Mouse (Mus musculus) gastrocnemius, adult 18-20 months (tissue): ENCODE data around the gene Got2. TPM values are rescaled to one million over a fixed set of nuclear protein-coding genes. Genes with fewer than 3 reads are reported as not detected.

Source experiments
- DNase-seq: peaks from one replicate; pipeline ENCODE4 v3.0.0; 2021; ENCODE audit warnings: low spot score
- long read RNA-seq, 2 experiments: library from polyadenylated mRNA; stranded (forward); transcript quantifications; one replicate each; pipeline ENCODE4 v2.0.0; 2021
- total RNA-seq, 2 experiments: library from RNA; stranded (reverse); gene quantifications; 2 replicates each; pipeline ENCODE4 v1.2.3; 2021

The Got2 gene
- 100 to 1,000 TPM; 390 to 437 TPM for total RNA-seq
- long read RNA-seq, experiment 1, transcript Got2-201 (10 exons, 2,530 nt): major isoform, 59 of 176 reads
- long read RNA-seq, experiment 1, partial matches to known transcripts: 20 of 176 reads
- long read RNA-seq, experiment 1, other reads (novel, unspliced or antisense): 97 of 176 reads
- long read RNA-seq, experiment 2, transcript Got2-201 (10 exons, 2,530 nt): major isoform, 53 of 183 reads
- long read RNA-seq, experiment 2, partial matches to known transcripts: 13 of 183 reads
- long read RNA-seq, experiment 2, other reads (novel, unspliced or antisense): 117 of 183 reads

DNA sequence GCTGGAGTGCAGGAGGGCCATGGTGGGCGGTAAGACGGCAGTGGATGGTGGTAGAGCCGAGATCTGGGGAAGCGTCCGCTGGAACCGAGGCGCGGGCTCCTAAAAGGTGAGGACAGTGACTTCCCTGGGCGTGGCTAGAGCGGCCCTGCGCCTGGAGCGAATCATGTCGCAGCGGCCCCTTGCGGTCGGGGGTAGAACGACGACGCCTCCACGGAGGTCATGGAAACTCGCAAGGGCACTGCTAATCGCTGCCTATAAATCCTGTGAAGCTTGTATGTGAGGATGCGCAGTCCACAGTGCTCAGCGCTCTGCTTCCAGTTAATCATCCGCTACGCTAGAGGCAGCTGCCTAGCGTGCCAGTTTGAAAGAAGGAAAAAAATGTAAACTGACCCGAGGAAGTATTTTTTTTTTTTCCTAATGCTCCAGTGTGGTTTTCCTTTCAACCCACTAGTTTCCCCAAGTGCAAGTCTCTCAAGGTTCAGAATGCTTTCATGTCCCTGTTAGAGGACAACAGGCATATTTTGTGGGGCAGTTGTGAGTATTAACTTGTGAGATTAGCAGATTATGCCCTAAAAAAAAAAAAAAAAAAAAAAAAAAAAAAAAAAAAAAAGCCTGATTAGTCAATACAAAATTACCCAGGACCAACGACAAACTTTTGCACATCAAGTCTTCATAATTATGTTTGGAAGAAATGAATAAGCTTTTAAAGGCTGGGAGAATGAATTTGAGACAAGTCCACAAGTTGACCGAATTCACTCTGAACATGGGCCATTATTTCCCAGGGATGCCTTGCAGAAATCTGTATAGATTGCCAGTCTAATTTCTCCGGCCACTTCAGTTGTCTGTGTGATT is at the start of gene Got2:
Gene Got2, minus strand, starts transcription at position 263 of the 852 bp plus-strand sequence.
- peak; percentile 92 for DNase-seq

DNA sequence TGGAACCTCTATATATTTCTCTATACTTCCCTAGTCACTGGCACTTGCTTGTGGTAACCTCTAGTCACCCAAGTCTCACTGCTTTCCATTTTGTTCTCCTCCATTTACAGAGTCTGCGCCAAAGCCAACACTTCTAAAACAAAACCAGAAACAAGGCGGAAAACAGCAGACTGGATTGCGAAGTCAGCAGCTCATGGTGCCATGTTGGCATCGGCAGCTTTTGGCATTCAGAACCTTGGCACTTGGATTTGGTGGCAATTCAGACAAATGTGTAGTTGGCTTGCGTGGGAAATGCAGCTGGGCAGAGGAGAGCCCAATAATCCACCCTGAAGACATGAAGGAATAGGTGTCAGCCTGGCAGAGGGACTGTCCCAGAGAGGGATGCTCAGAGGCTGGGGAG is 44.5 kb upstream of the Got2 start:
- no peak for DNase-seq

GRCm38 (mm10) chr8:95929821-95930220 is 41.5 kb upstream of the Got2 start:
- DNase-seq: no peak

- DNase-seq: peak; percentile 1
Observed at GRCm38 (mm10) chr8:95916106-95916505, 27.8 kb upstream of the Got2 start.

DNA sequence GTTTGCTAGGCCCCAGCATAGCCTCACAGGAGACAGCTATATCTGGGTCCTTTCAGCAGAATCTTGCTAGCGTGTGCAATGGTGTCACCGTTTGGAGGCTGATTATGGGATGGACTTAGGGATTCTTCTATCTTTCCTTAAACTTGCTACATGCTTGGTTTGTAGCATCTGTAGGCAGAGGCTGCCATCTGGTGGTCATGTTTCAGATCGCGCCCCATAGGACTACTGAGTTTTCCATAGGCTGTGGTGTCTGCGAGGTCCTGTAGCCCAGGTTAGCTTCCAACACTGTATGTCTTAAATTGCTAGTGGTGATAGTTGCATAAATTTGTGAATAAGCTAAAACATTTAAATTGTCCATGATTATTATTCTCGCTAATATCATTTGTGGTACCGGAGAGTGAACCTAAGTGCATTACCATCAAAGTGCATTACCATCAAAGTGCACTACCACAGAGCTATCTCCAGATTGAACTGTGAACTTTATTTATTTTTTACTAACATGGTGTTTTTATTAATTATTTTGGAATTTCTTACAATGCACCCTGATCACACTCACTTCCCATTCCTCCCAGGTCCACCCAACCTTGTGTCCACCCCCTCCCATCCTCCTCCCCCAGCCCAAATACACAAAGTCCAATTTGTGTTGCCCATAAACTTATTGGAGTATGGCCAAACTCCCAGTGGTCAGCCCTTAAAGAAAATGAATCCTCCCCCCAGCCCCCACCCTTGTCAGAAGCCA is 26.7 kb upstream of the Got2 start:
- peak; percentile 69 for DNase-seq

DNA sequence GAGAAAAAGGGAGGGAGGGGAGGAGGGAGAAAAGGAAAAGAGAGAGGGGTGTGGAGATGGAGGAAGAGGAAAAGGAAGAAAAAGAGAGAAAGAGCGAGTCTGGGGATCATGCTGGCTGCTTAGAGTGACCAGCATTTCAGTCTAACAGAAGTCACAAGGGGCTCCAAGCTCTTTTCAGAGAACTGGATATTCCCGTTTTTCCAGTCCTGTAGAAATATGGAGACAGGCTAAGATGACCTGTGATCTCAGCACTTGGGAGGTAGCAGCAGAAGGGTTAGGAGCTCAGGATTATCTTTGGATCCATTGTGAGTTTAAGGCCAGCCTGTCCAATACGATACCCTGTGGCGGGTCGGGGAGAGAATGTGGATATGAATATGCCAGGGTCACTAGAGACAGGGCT is 22.9 kb upstream of the Got2 start:
- no peak for DNase-seq

DNA sequence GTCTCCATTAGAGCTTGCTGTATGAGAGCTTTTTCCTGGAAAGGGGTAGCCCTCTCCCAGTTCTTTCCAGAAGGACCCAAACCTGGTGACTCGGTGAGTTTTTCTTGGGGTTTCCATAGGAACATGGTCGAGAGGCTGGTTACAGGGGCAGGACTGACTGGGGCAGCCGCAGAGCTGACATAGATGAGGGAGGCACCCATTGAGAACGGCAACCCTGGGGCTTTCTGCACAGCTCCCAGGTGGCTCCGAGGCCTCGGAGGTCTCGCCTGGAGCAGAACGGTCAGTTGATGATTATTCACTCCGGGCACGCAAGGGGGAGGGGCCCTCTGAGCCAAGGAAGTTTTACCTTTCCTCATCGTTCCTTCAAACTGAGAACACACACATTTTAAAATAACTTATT is 19.5 kb upstream of the Got2 start:
- no peak for DNase-seq

GRCm38 (mm10) chr8:95906738-95907137 is 18.4 kb upstream of the Got2 start:
- no peak for DNase-seq

GRCm38 (mm10) chr8:95901864-95902263 is 13.5 kb upstream of the Got2 start:
- DNase-seq: no peak

- DNase-seq: no peak
Observed at GRCm38 (mm10) chr8:95893701-95894100, 5.4 kb upstream of the Got2 start.

- peak; percentile 86 for DNase-seq
Observed at GRCm38 (mm10) chr8:95887578-95888284, 616 bp downstream of the Got2 start.

DNA sequence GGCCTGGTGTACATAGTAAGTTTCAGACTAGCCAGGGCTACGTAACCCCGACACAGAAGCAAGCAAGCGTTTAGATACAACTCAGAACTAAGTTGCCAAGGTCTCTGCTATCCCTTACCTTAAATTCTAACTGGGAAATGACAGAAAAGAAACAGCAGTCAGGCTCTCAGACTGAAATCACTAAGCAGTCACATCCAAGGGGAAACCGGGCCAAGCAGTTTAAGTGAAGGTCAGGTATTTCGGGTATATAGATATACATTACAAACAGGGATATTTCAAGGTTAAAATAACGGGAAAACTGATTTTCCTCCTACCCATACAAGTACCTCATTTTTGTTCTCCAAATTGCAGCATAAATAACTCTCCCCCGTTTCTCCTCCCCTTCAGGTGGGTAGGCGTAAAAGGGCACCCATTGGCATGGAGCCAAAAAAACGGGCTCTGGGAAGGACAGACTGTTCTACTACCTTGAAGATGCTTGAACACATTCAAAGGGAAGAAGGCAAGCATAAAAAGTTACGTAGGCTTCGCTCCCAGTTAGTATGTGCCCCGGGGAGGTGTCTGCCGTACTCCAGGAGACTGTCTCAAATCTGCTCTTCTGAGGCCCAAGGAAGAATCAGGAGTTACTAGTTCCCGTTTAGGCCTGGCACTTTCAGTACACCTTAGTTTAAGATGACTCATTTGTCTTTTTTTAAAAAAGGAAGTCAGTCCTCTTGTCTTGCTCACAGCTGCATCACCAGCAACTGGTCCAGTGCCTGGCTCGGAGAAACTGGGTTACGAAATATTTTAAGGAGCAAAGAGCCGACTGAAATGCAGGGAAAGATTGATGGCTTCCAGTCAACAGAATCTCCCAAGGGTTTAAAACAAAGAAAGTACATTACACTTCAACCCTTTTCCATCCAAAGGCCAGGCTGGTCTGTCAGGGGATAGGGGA is 1.4 kb downstream of the Got2 start:
- peak; percentile 68 for DNase-seq

- DNase-seq: no peak
Observed at GRCm38 (mm10) chr8:95885966-95886365, 2.4 kb downstream of the Got2 start.

DNA sequence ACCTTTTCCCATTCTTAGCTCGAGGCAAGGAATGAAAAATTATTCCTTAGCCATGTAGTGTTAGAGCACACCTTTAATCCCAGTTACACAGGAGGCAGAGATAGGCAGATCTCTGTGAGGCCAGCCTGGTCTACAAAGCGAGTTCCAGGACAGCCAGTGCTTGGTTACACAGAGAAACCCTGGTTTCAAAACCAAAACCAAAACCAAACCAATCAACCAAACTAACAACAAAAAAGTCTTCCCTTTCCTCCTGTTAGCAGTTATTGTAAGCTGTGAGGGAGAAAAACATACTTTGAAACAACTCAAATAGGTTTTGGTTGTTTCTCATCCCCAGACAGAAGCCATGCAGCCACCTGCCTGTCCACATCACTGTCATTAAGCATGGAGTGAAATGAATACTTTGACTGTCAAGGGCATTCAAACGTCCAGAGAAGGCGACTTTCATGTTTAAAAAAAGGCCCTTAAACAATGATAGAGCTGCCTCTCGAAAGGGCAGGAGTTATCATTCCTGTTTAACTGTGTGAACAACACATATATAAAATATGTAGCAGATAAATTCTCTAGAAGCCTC is 3.0 kb downstream of the Got2 start:
- peak; percentile 37 for DNase-seq

GRCm38 (mm10) chr8:95884491-95884890 is 3.9 kb downstream of the Got2 start:
- DNase-seq: no peak

- no peak for DNase-seq
Observed at GRCm38 (mm10) chr8:95882191-95882590, 6.2 kb downstream of the Got2 start.

- DNase-seq: no peak
Observed at GRCm38 (mm10) chr8:95881576-95881975, 6.8 kb downstream of the Got2 start.

DNA sequence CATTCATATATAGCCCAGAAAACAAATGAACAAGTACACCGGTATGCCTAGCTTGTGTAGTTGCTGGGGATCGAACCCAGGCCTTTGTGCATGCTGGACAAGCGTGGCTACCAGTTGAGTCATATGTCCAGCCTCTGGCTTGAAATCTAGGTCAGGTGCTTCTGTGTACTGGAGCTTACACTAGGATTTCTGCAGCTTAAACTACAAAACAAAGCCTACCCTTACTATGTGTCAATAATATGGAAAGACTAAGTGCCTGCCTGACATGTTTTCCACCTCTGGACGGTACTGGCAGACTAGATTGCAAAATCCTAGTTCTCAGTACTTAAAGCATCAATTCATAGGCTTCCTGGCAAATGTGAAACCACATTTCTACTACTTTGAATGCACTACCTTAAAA is 8.5 kb downstream of the Got2 start:
- no peak for DNase-seq

GRCm38 (mm10) chr8:95878176-95878962 is 10.0 kb downstream of the Got2 start:
- peak; percentile 33 for DNase-seq
